Mouse (Mus musculus): ENCODE data around the gene Pip5k1a. TPM values are rescaled to one million over a fixed set of nuclear protein-coding genes. Genes with fewer than 3 reads are reported as not detected.

Pip5k1a gene
- 14.6 and 20.4 TPM in 2 replicates for polyA plus RNA-seq (2012; rRNA removed)

DNA sequence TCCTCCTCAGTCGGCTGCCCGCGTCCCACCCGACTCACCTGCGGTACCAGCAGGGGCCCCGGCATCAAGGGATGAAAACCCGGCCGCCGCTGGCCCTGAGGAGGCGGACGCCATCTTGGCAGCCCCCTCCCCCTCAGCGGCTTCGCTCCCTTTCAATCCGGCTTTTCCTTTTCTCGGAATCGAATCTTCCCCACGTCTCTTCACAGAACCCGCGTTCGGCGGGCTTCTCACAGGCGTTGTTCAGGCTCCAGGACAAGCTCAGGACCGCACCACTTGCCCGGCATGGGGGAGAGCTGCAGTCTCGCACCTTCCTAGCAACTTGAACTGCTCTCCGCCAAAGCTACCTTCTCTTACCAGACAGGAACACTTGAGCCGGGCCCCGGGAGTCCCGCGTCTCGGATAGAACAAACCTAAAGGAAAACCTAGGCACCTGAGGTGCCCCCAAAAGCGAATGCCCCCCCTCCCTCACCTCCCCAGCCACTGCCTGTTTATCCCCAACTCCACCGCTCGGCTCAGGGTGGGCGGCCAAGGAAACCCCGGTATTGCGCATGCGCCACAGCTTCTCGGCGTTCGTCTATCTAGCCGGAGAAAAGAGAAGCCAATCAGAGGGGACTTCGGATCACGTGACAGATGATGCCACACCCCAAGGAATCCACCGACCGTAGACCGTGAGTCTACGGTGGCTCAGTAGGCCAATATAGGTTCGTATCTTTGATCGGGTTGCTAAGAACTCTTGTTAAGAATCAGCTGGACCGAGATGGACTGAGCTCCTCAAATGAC lies at the start of gene Pip5k1a:
TSS of gene Pip5k1a (minus strand) at position 593 of the 780 bp plus-strand sequence.
- Histone ChIP-seq H3K4me1 (ENCODE audit: control insufficient read depth, insufficient read depth, low read length) (peaks cover 4% of the 10 kb centered on the region; the same call in 1 of the 2 replicates), H3K4me3 (replicated peaks; ENCODE audit: extremely low read depth, low read depth, low read length) (peak within 1 kb of the TSS; percentile 87)
- WGBS: under 1% methylated on average over 51 of the region's 51 CpGs
- peak; percentile 89 for DNase-seq
- TF ChIP-seq POLR2A (IDR thresholded peaks at IDR 0.05; ENCODE audit: borderline replicate concordance, extremely low read depth, low read depth, low read length) (peak; percentile 70; the same call in 1 of the 2 replicates), CTCF (IDR thresholded peaks at IDR 0.05; ENCODE audit: insufficient read depth, low read length) (no peak)

DNA sequence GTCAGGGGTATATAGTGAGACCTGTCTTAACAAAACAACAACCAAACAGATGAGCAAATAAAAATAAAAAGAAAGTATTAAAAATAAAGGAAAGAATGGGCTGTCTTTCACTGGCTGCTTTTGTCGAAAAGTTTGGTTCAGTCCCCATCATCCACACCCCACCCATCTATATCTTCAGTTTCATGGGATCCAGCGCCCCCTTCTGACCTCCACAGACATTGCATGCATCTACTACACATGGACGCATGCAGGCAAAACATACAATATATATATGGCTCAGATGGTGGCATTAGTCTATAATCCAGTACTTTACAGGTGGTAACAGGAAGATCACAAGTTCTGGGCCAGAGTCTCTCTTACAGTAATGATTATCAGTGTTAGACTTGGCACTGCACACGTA lies 47.1 kb upstream of the Pip5k1a start:
- no peaks in the 10 kb centered on the region for H3K4me1 ChIP-seq (ENCODE audit: control insufficient read depth, insufficient read depth, low read length)
- WGBS: 39% methylated on average over 4 of the region's 4 CpGs
- no peak overlapping the region for H3K4me3 ChIP-seq (replicated peaks; ENCODE audit: extremely low read depth, low read depth, low read length)
- no peak for DNase-seq
- TF ChIP-seq CTCF (IDR thresholded peaks at IDR 0.05; ENCODE audit: insufficient read depth, low read length) (peak; percentile 42), POLR2A (IDR thresholded peaks at IDR 0.05; ENCODE audit: borderline replicate concordance, extremely low read depth, low read depth, low read length) (no peak)

- no peak for DNase-seq
- Histone ChIP-seq H3K4me3 (replicated peaks; ENCODE audit: extremely low read depth, low read depth, low read length) (no peak overlapping the region), H3K4me1 (ENCODE audit: control insufficient read depth, insufficient read depth, low read length) (no peaks in the 10 kb centered on the region)
- WGBS: 69% methylated on average over 3 of the region's 3 CpGs
- TF ChIP-seq POLR2A (IDR thresholded peaks at IDR 0.05; ENCODE audit: borderline replicate concordance, extremely low read depth, low read depth, low read length) (no peak), CTCF (IDR thresholded peaks at IDR 0.05; ENCODE audit: insufficient read depth, low read length) (no peak)
These were observed 41.2 kb upstream of the Pip5k1a start for GRCm38 (mm10) chr3:95147924-95148323.

- TF ChIP-seq POLR2A (IDR thresholded peaks at IDR 0.05; ENCODE audit: borderline replicate concordance, extremely low read depth, low read depth, low read length) (no peak), CTCF (IDR thresholded peaks at IDR 0.05; ENCODE audit: insufficient read depth, low read length) (peak; percentile 99)
- WGBS: 11% methylated on average over 5 of the region's 5 CpGs
- H3K4me3 ChIP-seq (replicated peaks; ENCODE audit: extremely low read depth, low read depth, low read length): no peak overlapping the region
These were observed 35.9 kb upstream of the Pip5k1a start for GRCm38 (mm10) chr3:95142617-95143011.

DNA sequence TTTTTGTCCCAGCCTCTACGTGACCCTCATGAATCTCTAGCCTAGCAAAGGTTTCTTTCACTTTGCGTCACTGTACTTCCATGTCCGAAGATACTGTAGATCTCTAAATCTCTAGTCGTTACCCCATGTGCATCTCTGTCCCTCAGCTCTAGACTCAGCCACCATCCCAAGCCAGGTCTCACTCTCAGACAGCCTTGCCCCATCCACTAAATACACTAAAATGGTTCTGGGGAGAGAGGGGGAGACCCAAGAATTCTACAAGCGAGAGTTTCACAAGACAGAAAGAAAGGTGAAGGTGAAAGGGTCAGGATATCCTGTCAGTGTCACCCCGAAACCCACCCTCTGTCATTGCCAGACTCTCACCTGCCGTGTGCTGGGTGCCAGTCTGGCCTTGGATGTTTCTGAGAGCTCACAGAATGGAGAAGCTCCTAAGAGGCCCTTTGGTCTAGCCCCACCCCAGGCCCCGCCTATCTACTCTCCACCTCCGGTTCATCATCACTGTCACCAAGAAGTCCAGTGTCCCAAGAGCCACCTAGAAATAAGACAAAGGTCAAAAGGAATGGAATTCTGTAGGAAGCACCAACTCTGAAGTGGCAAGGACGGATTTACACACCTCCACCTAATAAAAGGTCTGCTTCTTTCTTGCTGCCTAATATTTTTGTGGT lies 35.4 kb upstream of the Pip5k1a start, which contains the start of gene Tnfaip8l2:
TSS of gene Tnfaip8l2 (minus strand) at position 409 of the 665 bp plus-strand sequence.
- Histone ChIP-seq H3K4me1 (ENCODE audit: control insufficient read depth, insufficient read depth, low read length) (peaks cover 4% of the 10 kb centered on the region), H3K4me3 (replicated peaks; ENCODE audit: extremely low read depth, low read depth, low read length) (peak within 1 kb of the TSS; percentile 51)
- 67% methylated on average over 10 of the region's 10 CpGs for WGBS
- no peak for DNase-seq
- TF ChIP-seq POLR2A (IDR thresholded peaks at IDR 0.05; ENCODE audit: borderline replicate concordance, extremely low read depth, low read depth, low read length) (peak; percentile 39; the same call in 1 of the 2 replicates), CTCF (IDR thresholded peaks at IDR 0.05; ENCODE audit: insufficient read depth, low read length) (no peak)

More at GRCm38 (mm10) chr3:95142617-95143011, 35.9 kb upstream of the Pip5k1a start:
- peaks cover 4% of the 10 kb centered on the region for H3K4me1 ChIP-seq (ENCODE audit: control insufficient read depth, insufficient read depth, low read length)
- DNase-seq: peak; percentile 87

DNA sequence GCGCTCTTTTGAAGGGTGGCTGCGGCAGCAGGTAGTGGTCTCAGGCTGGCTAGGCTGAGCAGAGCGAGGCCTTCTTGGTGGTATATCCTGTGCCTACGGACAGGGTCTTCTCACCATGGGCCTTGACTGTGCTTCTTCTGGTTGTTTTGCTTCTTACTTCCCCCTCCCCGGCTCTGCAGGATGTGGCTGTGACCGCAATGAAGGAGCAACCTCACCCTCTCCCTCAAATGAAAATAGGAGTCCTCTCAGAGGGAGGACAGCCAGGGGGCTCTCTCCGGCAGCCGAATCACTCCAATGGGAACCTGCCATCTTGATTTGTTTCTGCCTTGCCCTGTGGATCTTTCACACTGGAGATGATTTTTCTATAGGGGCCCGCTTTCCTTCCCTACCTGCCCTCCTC lies 34.7 kb upstream of the Pip5k1a start:
- Histone ChIP-seq H3K4me3 (replicated peaks; ENCODE audit: extremely low read depth, low read depth, low read length) (peak overlapping the region; percentile 25), H3K4me1 (ENCODE audit: control insufficient read depth, insufficient read depth, low read length) (peaks cover 4% of the 10 kb centered on the region)
- WGBS: 76% methylated on average over 9 of the region's 9 CpGs
- no peak for DNase-seq
- TF ChIP-seq POLR2A (IDR thresholded peaks at IDR 0.05; ENCODE audit: borderline replicate concordance, extremely low read depth, low read depth, low read length): no peak

DNA sequence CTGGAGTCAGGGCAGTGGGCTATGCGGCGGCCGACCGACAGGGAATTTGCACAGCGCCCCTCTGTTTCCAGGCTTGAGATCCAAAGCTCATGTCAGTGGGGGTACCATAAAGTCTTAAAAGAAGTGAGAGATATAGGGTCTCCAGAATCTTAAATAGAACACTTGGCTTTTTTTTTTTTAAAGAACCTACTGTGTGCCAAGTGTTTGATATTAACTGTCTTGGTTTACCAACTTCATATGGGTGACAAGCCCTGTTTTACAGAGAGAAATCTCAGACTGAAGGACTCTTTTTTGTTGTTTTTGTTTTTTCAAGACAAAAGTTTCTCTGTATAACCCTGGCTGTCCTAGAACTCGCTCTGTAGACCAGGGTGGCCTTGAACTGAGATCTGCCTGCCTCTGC lies 34.1 kb upstream of the Pip5k1a start:
- no peak overlapping the region for H3K4me3 ChIP-seq (replicated peaks; ENCODE audit: extremely low read depth, low read depth, low read length)
- TF ChIP-seq POLR2A (IDR thresholded peaks at IDR 0.05; ENCODE audit: borderline replicate concordance, extremely low read depth, low read depth, low read length) (no peak), CTCF (IDR thresholded peaks at IDR 0.05; ENCODE audit: insufficient read depth, low read length) (no peak)
- WGBS: 82% methylated on average over 6 of the region's 6 CpGs
- no peak for DNase-seq
- peaks cover 4% of the 10 kb centered on the region for H3K4me1 ChIP-seq (ENCODE audit: control insufficient read depth, insufficient read depth, low read length)

DNA sequence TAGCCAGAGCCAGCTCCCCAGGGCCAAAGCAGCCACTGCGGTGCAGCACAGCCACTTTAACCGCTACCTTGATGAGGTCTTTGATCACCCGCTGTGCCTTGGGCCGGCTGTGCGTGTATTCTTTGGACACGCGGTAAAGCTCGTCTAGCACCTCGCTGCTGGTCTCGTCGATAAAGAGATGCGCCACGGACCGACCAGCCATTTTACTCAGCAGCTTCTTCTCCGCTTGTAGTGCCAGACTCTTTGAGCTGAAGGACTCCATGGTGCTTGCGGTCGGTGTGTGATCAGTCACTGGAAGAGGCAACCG lies 33.5 kb upstream of the Pip5k1a start:
- no peak overlapping the region for H3K4me3 ChIP-seq (replicated peaks; ENCODE audit: extremely low read depth, low read depth, low read length)
- peaks cover 9% of the 10 kb centered on the region for H3K4me1 ChIP-seq (ENCODE audit: control insufficient read depth, insufficient read depth, low read length)
- TF ChIP-seq POLR2A (IDR thresholded peaks at IDR 0.05; ENCODE audit: borderline replicate concordance, extremely low read depth, low read depth, low read length) (no peak), CTCF (IDR thresholded peaks at IDR 0.05; ENCODE audit: insufficient read depth, low read length) (no peak)
- 73% methylated on average over 18 of the region's 18 CpGs for WGBS
- no peak for DNase-seq

DNA sequence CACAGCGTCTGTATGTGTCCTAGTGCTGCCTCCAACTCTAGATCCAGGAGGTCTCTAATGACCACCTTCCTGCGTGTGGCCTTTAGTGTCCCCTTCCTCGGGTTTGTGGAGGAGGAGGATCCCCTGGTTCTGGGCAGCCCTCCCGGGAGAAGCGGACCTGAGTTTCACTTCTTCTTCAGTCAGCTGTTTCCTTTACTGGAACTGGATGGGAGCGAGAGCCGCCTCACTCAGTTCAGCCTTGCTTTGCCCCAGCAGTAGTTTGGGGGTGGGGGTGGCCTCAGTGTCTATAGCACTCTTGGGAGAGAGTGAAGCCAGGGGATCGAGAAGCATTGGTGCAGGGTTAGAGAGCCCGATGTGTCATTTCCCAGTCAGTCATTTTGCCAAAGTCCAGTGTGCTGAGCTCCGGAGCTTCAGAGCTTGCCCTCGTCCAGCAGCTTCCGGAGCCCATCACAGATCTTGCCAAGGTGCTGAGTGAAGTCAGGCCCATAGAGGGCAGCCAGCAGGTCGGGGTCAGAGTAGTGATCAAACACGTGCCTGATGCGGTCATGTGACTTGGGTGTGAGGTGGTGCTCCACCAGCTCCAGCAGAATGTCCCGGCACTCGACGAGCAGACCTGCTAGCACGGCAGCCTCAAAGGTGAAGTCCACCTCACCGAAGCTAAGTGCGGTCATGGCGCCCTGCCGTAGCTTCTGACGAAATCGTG lies 33.0 kb upstream of the Pip5k1a start:
- no peak for TF ChIP-seq CTCF (IDR thresholded peaks at IDR 0.05; ENCODE audit: insufficient read depth, low read length)
- DNase-seq: no peak
- Histone ChIP-seq H3K4me1 (ENCODE audit: control insufficient read depth, insufficient read depth, low read length) (peaks cover 9% of the 10 kb centered on the region), H3K4me3 (replicated peaks; ENCODE audit: extremely low read depth, low read depth, low read length) (no peak overlapping the region)
- WGBS: 59% methylated on average over 25 of the region's 25 CpGs
